Mouse (Mus musculus) cerebellum, adult 8-10 months (tissue): ENCODE measurements around the gene Mkks.
A peak's percentile ranks its signal among the peaks of the same experiment; 100 is the strongest.
"Not testable (repeated sequence)": the region's sequence is repeated elsewhere in the genome, so short reads cannot be mapped to it uniquely, and the experiment has no call there.

Experiments used
- DNase-seq: peaks from one replicate; pipeline ENCODE4 v3.0.0; 2022

Mkks gene

DNA sequence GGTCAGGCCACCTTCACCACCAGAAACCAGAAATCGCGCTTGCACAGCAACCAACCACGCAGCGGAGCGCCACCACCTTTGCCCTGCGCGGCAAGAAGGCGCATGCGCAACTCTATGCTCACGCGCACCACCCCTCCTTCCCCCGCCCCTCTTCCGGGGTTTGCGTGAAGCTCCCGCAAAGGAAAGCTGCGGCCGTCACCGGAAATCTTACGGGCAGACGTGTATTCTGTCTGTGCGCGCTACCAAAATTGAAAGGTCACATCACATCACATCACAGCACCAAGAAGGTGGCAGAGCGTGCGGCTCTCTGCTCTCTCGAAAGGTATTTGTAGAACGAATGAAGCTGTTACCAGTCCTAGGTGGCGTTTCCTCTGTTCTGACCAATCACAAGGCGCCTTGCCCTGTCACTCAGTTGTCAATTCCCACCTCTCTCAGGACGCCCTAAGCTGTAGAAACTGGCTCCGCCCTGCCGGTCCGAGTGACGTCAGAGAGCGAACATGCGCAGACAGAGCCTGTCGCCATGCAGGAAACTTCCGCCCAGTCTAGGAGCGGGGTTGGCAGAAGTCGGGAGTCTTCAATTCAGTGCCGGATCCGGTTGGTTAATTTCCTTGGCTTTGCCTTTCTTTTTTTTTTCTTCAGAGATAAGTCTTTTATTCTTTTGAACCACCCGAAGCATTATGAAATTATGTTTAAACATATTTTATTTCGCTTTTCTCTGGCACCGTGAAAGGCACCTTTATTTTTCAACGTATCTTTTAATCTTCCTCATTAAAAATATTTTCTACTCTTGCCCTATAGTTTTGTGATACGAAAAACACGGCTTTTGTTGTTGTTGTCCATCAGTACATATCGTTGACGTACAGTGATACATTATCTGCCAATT lies at the start of gene Mkks, which contains the start of the genes Slx4ip and AL731706.1:
Gene Mkks, minus strand, starts transcription at position 322 of the 883 bp plus-strand sequence.
Gene Slx4ip, plus strand, starts transcription at position 151 of the 883 bp plus-strand sequence.
Gene AL731706.1, minus strand, starts transcription at position 322 of the 883 bp plus-strand sequence.
- DNase-seq = peak; percentile 98

GRCm38 (mm10) chr2:136938249-136938648 lies 47.1 kb upstream of the Mkks start:
- DNase-seq = no peak

DNA sequence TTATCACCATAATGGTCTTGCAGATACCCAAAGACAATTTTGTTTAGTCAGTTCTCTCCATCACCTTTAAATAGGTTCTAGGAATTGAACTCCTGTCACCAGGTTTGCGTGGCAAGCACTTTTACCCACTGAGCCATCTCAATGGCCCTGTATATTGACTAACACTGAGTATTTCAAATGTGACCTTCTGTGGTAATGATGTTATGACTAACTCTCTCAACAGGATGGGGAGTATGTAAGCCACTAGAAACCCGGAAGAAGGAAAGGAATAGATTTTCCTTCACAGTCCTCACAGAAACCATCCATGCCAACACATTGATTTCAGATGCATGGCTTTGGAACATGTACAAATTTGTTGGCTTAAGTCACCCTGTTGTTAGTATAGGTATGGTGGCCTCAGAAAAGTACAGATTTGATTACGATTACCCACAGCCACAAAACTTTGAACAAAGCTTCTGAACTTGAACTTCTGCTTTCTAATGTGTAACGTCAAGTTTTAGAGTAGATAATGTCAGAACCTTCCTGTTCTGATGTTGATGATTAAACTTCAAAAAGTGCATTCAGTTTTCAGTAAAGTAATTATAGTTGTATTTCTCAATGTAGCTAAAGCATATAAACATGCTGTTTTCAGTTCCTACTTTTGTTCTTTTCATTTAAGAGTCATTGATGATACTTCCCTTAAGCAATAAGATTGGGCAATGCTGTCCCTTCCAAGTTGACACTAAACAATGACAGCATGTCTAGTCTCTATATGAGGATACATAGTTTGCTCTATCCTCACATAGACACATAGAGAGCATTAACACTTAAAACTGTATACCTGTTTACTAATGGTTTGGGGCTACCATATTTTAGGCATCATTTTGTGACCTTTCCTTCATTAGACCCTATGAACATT lies 45.5 kb upstream of the Mkks start:
- DNase-seq = no peak

DNA sequence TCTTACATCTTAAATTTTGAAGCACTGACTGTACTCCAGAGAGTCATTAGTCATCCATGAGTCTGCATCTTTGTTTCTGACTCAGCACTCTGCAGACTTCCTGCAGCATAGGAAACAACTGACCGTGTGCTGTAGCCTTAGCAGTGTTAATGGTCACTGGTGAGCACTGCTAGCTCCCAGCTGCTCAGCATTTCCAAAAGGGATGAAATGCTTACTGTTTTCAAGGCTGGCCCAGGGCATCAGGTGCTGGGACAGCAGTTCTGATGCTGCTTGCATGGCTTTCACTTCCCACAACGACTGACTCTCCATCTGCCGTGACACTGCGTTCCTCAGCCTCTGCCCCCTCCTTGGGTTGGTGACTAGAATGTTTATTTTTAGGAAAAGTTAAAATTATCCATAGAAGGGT lies 29.8 kb upstream of the Mkks start:
- no peak for DNase-seq

DNA sequence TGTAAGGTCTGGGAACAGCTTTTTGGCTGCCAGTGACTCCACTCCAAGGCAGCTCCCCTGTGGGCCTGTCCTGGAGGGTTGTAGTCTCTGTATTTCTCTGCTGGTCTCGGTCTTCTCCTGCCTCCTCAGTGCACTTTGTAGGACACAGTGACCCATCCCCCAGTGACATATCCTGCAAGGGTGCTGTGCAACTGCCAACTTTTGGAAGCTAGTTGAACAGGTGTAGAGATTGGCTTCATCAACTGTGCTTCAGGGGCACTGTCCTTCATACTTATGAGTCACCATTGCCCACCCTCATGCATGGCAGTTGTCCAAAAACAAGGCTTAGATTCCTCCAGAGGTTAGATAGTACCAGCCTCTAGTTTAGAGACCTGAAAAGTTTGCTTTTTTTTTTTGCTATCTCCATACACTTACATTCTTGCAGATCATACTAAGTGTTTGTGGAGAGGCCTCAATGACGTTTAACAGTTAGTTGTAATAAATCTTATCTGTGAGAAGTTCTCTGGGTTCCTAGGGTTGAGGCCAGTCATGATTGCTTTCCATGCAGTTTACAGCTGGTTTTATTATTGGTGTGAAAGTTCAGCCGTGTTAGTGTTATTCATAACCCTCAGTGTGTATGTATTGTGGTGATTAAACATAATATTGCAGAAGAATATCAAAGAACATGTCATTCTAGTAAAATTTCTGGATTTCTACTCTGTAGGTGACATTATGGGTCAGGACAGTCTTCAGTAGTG lies 29.2 kb upstream of the Mkks start:
- DNase-seq = no peak

DNA sequence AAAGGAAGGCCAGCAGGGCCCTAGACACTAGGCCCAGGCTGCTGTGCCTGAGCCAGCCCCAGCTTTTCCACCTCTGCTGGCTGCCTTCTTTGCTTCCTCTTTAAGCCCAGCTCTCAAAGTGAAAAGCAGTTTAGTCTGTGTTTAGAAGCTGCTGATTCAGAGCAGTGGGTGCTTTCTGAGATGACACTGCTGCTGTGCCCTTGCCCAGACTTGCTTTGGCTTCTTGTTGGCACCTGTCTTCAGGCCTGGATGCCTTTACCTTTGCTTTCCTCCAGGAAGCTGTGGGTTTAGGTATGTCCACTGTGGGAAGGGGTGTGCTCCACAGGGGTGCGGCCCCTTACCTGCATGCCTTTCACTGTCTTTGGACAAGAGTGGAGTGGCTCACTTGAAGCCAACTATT lies 28.2 kb upstream of the Mkks start:
- DNase-seq = no peak

DNA sequence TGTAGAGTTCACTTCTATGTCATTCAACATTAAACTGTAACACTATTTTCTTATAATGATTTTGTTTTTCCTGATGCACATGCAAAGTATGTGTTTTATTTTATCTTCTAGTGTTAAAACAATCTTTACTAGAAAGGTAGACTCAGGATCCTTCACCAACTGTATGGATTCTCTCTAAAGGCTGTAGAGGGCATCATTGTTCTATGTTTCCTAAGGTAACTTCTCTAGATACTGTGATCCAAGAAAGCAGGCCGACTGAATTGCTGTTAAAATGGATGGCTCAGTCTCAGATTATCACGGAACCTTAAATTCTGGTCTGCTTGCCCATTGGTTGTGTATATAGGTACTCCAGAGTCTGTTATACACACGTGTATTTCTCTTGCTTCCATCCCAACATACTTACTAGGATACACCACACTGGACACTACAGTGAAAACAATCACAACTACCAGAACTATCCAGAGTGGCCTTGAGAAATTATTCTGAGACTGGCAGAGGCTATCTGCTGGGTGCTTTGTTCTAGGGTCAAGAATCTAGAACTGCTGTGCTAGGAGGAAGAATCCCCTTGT lies 23.2 kb upstream of the Mkks start:
- DNase-seq = no peak

- DNase-seq = no peak
Measured at GRCm38 (mm10) chr2:136913021-136913420, 21.8 kb upstream of the Mkks start.

DNA sequence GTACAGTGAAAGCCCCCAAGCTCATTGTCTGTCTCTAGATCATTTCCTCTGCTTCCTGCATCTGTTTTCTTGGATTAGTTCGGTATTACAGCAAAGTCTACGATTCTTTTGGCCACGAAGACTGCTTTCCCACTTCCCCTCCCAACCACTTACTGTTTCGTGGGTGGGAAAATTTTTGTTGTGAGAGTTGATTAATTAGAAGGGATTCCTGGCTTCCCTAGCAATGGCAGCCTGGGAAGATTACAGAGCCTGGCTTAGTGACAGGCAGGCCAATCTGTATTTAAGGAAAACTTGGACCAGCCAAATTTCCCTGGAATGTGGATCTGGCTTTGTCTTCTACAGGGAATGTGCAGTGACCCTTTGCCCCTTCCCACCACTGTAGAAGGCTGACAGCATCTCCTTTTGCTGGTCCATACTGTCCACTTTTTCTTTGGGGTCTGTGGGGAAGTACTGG lies 20.8 kb upstream of the Mkks start:
- no peak for DNase-seq

- DNase-seq = no peak
Measured at GRCm38 (mm10) chr2:136909298-136909697, 18.1 kb upstream of the Mkks start.

GRCm38 (mm10) chr2:136908596-136908995 lies 17.4 kb upstream of the Mkks start:
- no peak for DNase-seq

DNA sequence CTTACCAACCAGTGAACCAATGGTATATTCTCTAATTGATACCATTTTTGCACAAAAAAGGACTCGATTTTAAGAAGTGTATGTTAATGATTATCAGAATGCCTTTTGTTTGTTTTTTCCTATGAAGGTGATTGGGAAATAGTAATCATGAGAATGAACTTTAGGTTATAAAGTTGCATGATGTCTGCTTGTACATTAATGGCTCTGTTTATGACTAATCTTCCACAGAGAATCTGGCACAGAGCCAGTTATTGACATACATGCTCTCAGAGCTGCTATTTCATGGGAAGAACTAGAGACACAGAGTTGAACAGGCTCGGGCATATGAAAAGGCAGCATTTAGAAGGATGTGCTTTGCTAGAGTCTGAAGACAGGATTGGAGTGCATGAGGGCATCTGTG lies 4.9 kb upstream of the Mkks start:
- DNase-seq = no peak

DNA sequence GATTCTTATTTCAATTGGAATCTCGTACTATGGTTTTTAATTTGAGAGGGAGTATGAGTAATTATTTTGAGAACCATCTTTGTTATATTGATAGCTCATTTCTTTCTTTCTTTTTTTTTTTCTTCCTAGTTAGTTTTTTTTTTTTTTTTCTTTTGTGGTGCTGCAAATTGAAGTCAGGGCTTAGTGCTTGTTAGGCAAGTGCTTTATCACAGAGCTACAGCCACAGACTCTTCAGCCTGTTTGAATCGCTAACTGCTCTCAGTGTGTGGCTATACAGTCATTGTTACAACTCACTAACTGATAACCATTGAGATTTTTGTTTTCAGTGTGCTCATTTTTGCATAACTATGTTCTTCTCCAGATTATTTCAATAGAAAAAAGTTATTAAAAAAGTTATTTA lies 3.3 kb upstream of the Mkks start:
- no peak for DNase-seq

GRCm38 (mm10) chr2:136891951-136892371 lies 772 bp upstream of the Mkks start:
- DNase-seq = peak; percentile 96

DNA sequence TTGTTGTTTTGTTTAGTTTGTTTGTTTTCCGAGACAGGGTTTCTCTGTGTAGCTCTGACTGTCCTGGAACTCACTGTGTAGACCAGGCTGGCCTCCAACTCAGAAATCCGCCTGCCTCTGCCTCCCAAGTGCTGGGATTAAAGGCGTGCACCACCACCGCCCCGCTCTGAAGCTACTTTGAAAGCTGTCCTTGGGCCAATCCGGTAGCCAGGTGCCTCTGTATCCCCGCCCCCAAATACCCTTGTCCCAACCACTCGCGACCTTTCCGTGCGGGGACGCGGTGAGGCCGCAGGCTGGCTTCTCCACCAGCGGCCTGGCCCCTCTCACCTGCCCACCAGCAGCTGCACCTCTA lies 497 bp downstream of the Mkks start:
- not testable (repeated sequence) for DNase-seq

- DNase-seq = peak; percentile 39
Measured at GRCm38 (mm10) chr2:136886846-136887245, 4.3 kb downstream of the Mkks start.

DNA sequence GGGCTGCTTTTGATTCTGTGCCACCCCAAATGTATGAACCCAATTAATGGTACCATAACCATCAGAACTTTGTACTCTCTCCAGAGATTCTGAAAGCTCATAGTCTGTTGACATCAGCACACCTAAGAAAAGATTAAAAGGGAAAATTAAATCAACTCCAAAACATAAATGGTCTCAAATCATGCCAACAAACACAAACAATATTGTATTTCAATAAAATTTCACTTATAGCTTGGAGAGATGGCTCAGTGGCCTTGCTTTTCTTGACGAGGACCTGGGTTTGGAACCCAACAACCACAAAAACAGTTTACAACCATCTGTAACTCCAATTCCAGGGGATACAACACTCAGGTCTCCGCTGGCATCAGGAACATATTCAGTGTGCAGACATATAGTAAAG lies 5.6 kb downstream of the Mkks start, which contains the start of gene AL731706.2:
Gene AL731706.2, minus strand, starts transcription at position 101 of the 400 bp plus-strand sequence.
- no peak for DNase-seq

- DNase-seq = no peak
Measured at GRCm38 (mm10) chr2:136854543-136855388, 36.4 kb downstream of the Mkks start.

- no peak for DNase-seq
Measured at GRCm38 (mm10) chr2:136850366-136850765, 40.8 kb downstream of the Mkks start.

GRCm38 (mm10) chr2:136837994-136838393 lies 53.2 kb downstream of the Mkks start:
- no peak for DNase-seq

GRCm38 (mm10) chr2:136835882-136836281 lies 55.3 kb downstream of the Mkks start:
- peak; percentile 51 for DNase-seq
